11 mouse cellular contexts compared by ENCODE assay signal in genomic region chr5:101496924-101497697, GRCm38 (mm10).
A peak's percentile ranks its signal among the peaks of the same experiment; 100 is the strongest.
DNase-seq lines count a peak whose midpoint lies in the region; ATAC-seq and TF ChIP-seq lines count a peak whose summit lies in the region.
"Had no signal": no experiment of that assay in that cellular context is flagged by ENCODE, and none has a peak within 500 bp of the region (broad histone marks: within the 10 kb centered on the region; RNA-seq: fewer than 3 reads in every experiment).

No protein-coding gene starts in this region.

- no peaks in the 10 kb centered on the region for H3K36me3 ChIP-seq in heart, embryonic 10.5 days
- H3K36me3 ChIP-seq in heart, embryonic 12.5 days: no peaks in the 10 kb centered on the region
- H3K36me3 ChIP-seq in hindbrain, embryonic 10.5 days: no peaks in the 10 kb centered on the region
- no peaks in the 10 kb centered on the region for H3K36me3 ChIP-seq in neural tube, embryonic 15.5 days
- H3K36me3 ChIP-seq in liver, postnatal 0 days (replicated peaks; ENCODE audit: insufficient read depth, low read length): no peaks in the 10 kb centered on the region
- H3K36me3 ChIP-seq: liver, embryonic 13.5 days had no signal

- no peak overlapping the region for H3K4me2 ChIP-seq in heart, embryonic 12.5 days
- 0 out of 2 replicates have a peak overlapping the region, but pooled peaks have one; percentile 9 for H3K4me2 ChIP-seq in neural tube, embryonic 15.5 days
- no peak overlapping the region for H3K4me2 ChIP-seq in liver, postnatal 0 days (ENCODE audit: low read depth, low read length)
- H3K4me2 ChIP-seq: liver, embryonic 13.5 days had no signal

- DNase-seq in heart, embryonic 10.5 days (ENCODE audit: low spot score): peak; percentile 75
- peak; percentile 70 for DNase-seq in hindbrain, embryonic 10.5 days (ENCODE audit: low spot score)
- peak; percentile 48 for DNase-seq in mesoderm, embryonic 11.5 days (ENCODE audit: low read depth, low spot score)
- no peak for DNase-seq in liver, postnatal 0 days
- no peak for DNase-seq in layer of hippocampus, adult 11-12 months (ENCODE audit: low spot score)
- DNase-seq: gastrocnemius, adult 2 months; kidney, adult 11 months; liver, embryonic 13.5 days; lung, postnatal 4 days had no signal

- H3K27ac ChIP-seq in heart, embryonic 10.5 days: no peak overlapping the region
- no peak overlapping the region for H3K27ac ChIP-seq in heart, embryonic 12.5 days (ENCODE audit: poor library complexity, severe bottlenecking)
- H3K27ac ChIP-seq in hindbrain, embryonic 10.5 days: peak overlapping the region; percentile 26; the same call in 1 of the 2 replicates
- H3K27ac ChIP-seq in neural tube, embryonic 15.5 days (replicated peaks): no peak overlapping the region
- no peak overlapping the region for H3K27ac ChIP-seq in liver, postnatal 0 days (ENCODE audit: low read depth)
- H3K27ac ChIP-seq: gastrocnemius, adult 2 months; liver, embryonic 13.5 days had no signal

- H3K27me3 ChIP-seq in heart, embryonic 10.5 days (ENCODE audit: insufficient read depth, poor library complexity, severe bottlenecking): no peaks in the 10 kb centered on the region
- no peaks in the 10 kb centered on the region for H3K27me3 ChIP-seq in heart, embryonic 12.5 days (replicated peaks)
- peaks cover 29% of the 10 kb centered on the region for H3K27me3 ChIP-seq in hindbrain, embryonic 10.5 days (ENCODE audit: insufficient read depth, poor library complexity, severe bottlenecking)
- peaks cover 44% of the 10 kb centered on the region for H3K27me3 ChIP-seq in neural tube, embryonic 15.5 days (replicated peaks)
- no peaks in the 10 kb centered on the region for H3K27me3 ChIP-seq in liver, postnatal 0 days (ENCODE audit: insufficient read depth, low read length)
- H3K27me3 ChIP-seq: liver, embryonic 13.5 days had no signal

- H3K4me3 ChIP-seq in heart, embryonic 10.5 days: no peak overlapping the region
- H3K4me3 ChIP-seq in heart, embryonic 12.5 days: no peak overlapping the region
- no peak overlapping the region for H3K4me3 ChIP-seq in hindbrain, embryonic 10.5 days
- H3K4me3 ChIP-seq in neural tube, embryonic 15.5 days (replicated peaks): no peak overlapping the region
- H3K4me3 ChIP-seq in liver, postnatal 0 days (ENCODE audit: low read depth, low read length): no peak overlapping the region
- H3K4me3 ChIP-seq: gastrocnemius, adult 2 months; liver, embryonic 13.5 days had no signal

- TF ChIP-seq EP300 in liver, postnatal 0 days (IDR thresholded peaks at IDR 0.05; ENCODE audit: low read depth): no peak

- no peak for TF ChIP-seq CTCF in liver, postnatal 0 days (IDR thresholded peaks at IDR 0.05; ENCODE audit: low read depth)

- no peak for ATAC-seq in heart, embryonic 12.5 days (ENCODE audit: insufficient number of reproducible peaks, low FRiP score)
- ATAC-seq in neural tube, embryonic 15.5 days (ENCODE audit: low FRiP score): peak; percentile 41; the same call in 1 of the 2 replicates
- no peak for ATAC-seq in liver, postnatal 0 days

- no peaks in the 10 kb centered on the region for H3K4me1 ChIP-seq in heart, embryonic 10.5 days
- no peaks in the 10 kb centered on the region for H3K4me1 ChIP-seq in heart, embryonic 12.5 days (replicated peaks)
- H3K4me1 ChIP-seq in hindbrain, embryonic 10.5 days (replicated peaks): peaks cover 16% of the 10 kb centered on the region
- peaks cover 9% of the 10 kb centered on the region for H3K4me1 ChIP-seq in neural tube, embryonic 15.5 days
- no peaks in the 10 kb centered on the region for H3K4me1 ChIP-seq in liver, postnatal 0 days (ENCODE audit: insufficient read depth)
- H3K4me1 ChIP-seq: liver, embryonic 13.5 days had no signal

- 68% methylated on average over 16 of the region's 16 CpGs for WGBS in heart, embryonic 10.5 days
- WGBS in heart, embryonic 12.5 days: 58% methylated on average over 16 of the region's 16 CpGs
- 58% methylated on average over 16 of the region's 16 CpGs for WGBS in hindbrain, embryonic 10.5 days
- 28% methylated on average over 16 of the region's 16 CpGs for WGBS in neural tube, embryonic 15.5 days
- WGBS in liver, postnatal 0 days (ENCODE audit: insufficient replicate concordance): 76% methylated on average over 16 of the region's 16 CpGs

- no peak overlapping the region for H3K9ac ChIP-seq in heart, embryonic 12.5 days
- H3K9ac ChIP-seq in neural tube, embryonic 15.5 days (replicated peaks): no peak overlapping the region
- H3K9ac ChIP-seq in liver, postnatal 0 days (replicated peaks): no peak overlapping the region
- H3K9ac ChIP-seq: liver, embryonic 13.5 days had no signal

- H3K9me3 ChIP-seq in heart, embryonic 10.5 days: no peaks in the 10 kb centered on the region
- no peaks in the 10 kb centered on the region for H3K9me3 ChIP-seq in heart, embryonic 12.5 days (replicated peaks)
- no peaks in the 10 kb centered on the region for H3K9me3 ChIP-seq in hindbrain, embryonic 10.5 days
- H3K9me3 ChIP-seq in neural tube, embryonic 15.5 days (replicated peaks): no peaks in the 10 kb centered on the region
- H3K9me3 ChIP-seq in liver, postnatal 0 days (ENCODE audit: low read length): no peaks in the 10 kb centered on the region

Comparison
In these comparisons a context has a peak if more than half of its experiments do, and no peak if none do; other contexts are left out.
1. DNase-seq: peak in heart, embryonic 10.5 days (single experiment), hindbrain, embryonic 10.5 days (single experiment) and mesoderm, embryonic 11.5 days (single experiment); none in liver, postnatal 0 days (single experiment) and layer of hippocampus, adult 11-12 months (single experiment).